Mouse (Mus musculus) regulatory T cell (primary cell): Measurements from ENCODE around the gene Rab6b.
"Not testable (repeated sequence)": the region's sequence is repeated elsewhere in the genome, so short reads cannot be mapped to it uniquely, and the experiment has no call there.

Experiments
- in situ Hi-C: fragments of 300-600 bp; cut with MboI, MseI; formaldehyde crosslinking; loops from one replicate; pipeline ENCODE4 v1.15.1; 2025; ENCODE audit warnings: high pct_unique_total_duplicates

Gene Rab6b

GRCm38 (mm10) chr9:103141266-103141665 lies 29.7 kb downstream of the Rab6b start:
- in situ Hi-C loops = no loop called here

- in situ Hi-C loops = no loop called here
Measured at GRCm38 (mm10) chr9:103143881-103144280, 32.3 kb downstream of the Rab6b start.

GRCm38 (mm10) chr9:103145351-103145750 lies 33.8 kb downstream of the Rab6b start:
- in situ Hi-C loops = no loop called here

GRCm38 (mm10) chr9:103146257-103146656 lies 34.7 kb downstream of the Rab6b start:
- in situ Hi-C loops = no loop called here

- in situ Hi-C loops = no loop called here
Measured at GRCm38 (mm10) chr9:103146703-103147102, 35.1 kb downstream of the Rab6b start.

GRCm38 (mm10) chr9:103147103-103147502 lies 35.5 kb downstream of the Rab6b start:
- in situ Hi-C loops = no loop called here

GRCm38 (mm10) chr9:103149074-103149799 lies 37.6 kb downstream of the Rab6b start:
- in situ Hi-C loops = no loop called here

GRCm38 (mm10) chr9:103153286-103153685 lies 41.7 kb downstream of the Rab6b start:
- in situ Hi-C loops = no loop called here

- in situ Hi-C loops = no loop called here
Measured at GRCm38 (mm10) chr9:103154568-103154967, 43.0 kb downstream of the Rab6b start.

- in situ Hi-C loops = not testable (repeated sequence)
Measured at GRCm38 (mm10) chr9:103155158-103155557, 43.6 kb downstream of the Rab6b start.

GRCm38 (mm10) chr9:103163806-103164205 lies 52.2 kb downstream of the Rab6b start:
- in situ Hi-C loops = no loop called here

GRCm38 (mm10) chr9:103168046-103168445 lies 56.5 kb downstream of the Rab6b start:
- in situ Hi-C loops = no loop called here

- in situ Hi-C loops = no loop called here
Measured at GRCm38 (mm10) chr9:103168771-103169170, 57.2 kb downstream of the Rab6b start.

- in situ Hi-C loops = loop anchor here (10.0 kb wide), 1 partner anchor 460 kb away; the partner anchor contains the start of gene Amotl2
Measured at GRCm38 (mm10) chr9:103174771-103175519, 63.4 kb downstream of the Rab6b start.

- in situ Hi-C loops = loop anchor here (10.0 kb wide), 1 partner anchor 461 kb away; the partner anchor contains the start of gene Amotl2
Measured at GRCm38 (mm10) chr9:103175692-103176091, 64.1 kb downstream of the Rab6b start.

- in situ Hi-C loops = no loop called here
Measured at GRCm38 (mm10) chr9:103180303-103180702, 68.7 kb downstream of the Rab6b start.

GRCm38 (mm10) chr9:103180807-103181565 lies 69.4 kb downstream of the Rab6b start:
- in situ Hi-C loops = no loop called here

GRCm38 (mm10) chr9:103181886-103182285 lies 70.3 kb downstream of the Rab6b start:
- in situ Hi-C loops = no loop called here

GRCm38 (mm10) chr9:103184855-103185254 lies 73.3 kb downstream of the Rab6b start:
- in situ Hi-C loops = no loop called here

GRCm38 (mm10) chr9:103185946-103186345 lies 74.4 kb downstream of the Rab6b start:
- in situ Hi-C loops = no loop called here

- in situ Hi-C loops = no loop called here
Measured at GRCm38 (mm10) chr9:103186747-103187146, 75.2 kb downstream of the Rab6b start.

- in situ Hi-C loops = no loop called here
Measured at GRCm38 (mm10) chr9:103188416-103188815, 76.8 kb downstream of the Rab6b start.
